Mouse (Mus musculus) testis, adult 2 months (tissue): ENCODE measurements at regions not wholly inside any gene's neighbourhood (a gene's known extent, or its start where the extent isn't known, plus 50 kb on each side); places are given as distances from the start of the nearest gene placed in this dataset.

Source experiments
- CTCF ChIP-seq: fragments of 200-500 bp; IDR thresholded peaks from 2 replicates; pipeline ENCODE4 v1.5.1; 2012; ENCODE audit warnings: low read depth, mild to moderate bottlenecking, inconsistent platforms, low read length, moderate library complexity; ENCODE audit not compliant: control insufficient read depth, insufficient read depth, insufficient replicate concordance
- POLR2A ChIP-seq: fragments of 200-500 bp; IDR thresholded peaks from 2 replicates; pipeline ENCODE4 v1.6.1; 2012; ENCODE audit warnings: low read depth, mild to moderate bottlenecking, inconsistent platforms, low read length, moderate library complexity; ENCODE audit not compliant: control insufficient read depth

GRCm38 (mm10) chr10:66901873-66902272, 194.1 kb upstream of the Jmjd1c start:
- TF ChIP-seq POLR2A: no peak
- TF ChIP-seq CTCF: no peak
